Mouse (Mus musculus) kidney, adult 8-10 months (tissue): ENCODE measurements around the gene Tph1.

Experiments used
- DNase-seq, 2 experiments: peaks; one replicate each; pipeline ENCODE4 v3.0.0; 2022

The Tph1 gene

DNA sequence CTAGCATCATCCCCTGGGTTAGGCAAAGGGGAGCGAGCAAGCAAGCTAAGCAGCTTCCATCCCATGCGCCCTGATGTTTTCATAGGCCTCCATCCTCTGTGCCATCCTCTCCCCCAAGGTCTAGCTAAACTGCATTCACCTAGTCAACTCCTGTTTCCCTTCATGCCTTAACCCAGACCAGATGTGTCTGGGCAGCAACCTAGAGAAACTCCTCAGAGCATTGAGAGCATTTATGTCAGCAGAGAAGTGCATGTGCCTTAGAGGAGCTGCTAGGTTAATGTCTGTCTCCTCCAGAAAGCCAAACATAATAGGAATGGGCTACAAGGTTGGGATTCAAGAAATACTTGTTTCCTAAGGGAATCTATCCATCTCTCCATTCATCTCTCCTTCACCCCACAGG, 75.3 kb downstream of the Tph1 start:
- DNase-seq: no peak
